Mouse (Mus musculus) forebrain, embryonic 13.5 days (tissue): ENCODE data around the gene Olfr453. TPM values are rescaled to one million over a fixed set of nuclear protein-coding genes. Genes with fewer than 3 reads are reported as not detected.

Experiments
- ATAC-seq: fragments of 200-750 bp; cut with Nextera tagmentation; 2 replicates; pipeline ENCODE4 v1.8.0; 2017
- H3K27ac ChIP-seq: fragments of 300-500 bp; sonication (generic); 2 replicates; pipeline ENCODE4 v1.5.1; 2015; ENCODE audit warnings: inconsistent platforms, mild to moderate bottlenecking, moderate library complexity
- H3K27me3 ChIP-seq: fragments of 300-500 bp; sonication (generic); 2 replicates; pipeline ENCODE4 v1.6.1; 2015; ENCODE audit warnings: mild to moderate bottlenecking, inconsistent platforms
- H3K36me3 ChIP-seq: fragments of 300-500 bp; sonication (generic); 2 replicates; pipeline ENCODE4 v1.6.1; 2015; ENCODE audit warnings: mild to moderate bottlenecking, inconsistent platforms; ENCODE audit not compliant: poor library complexity, severe bottlenecking
- H3K4me1 ChIP-seq: fragments of 300-500 bp; sonication (generic); 2 replicates; pipeline ENCODE4 v1.6.1; 2015; ENCODE audit warnings: inconsistent platforms
- H3K4me2 ChIP-seq: fragments of 300-500 bp; sonication (generic); 2 replicates; pipeline ENCODE4 v1.6.1; 2015; ENCODE audit warnings: inconsistent platforms, mild to moderate bottlenecking, moderate library complexity
- H3K4me3 ChIP-seq: fragments of 300-500 bp; sonication (generic); 2 replicates; pipeline ENCODE4 v1.5.1; 2015; ENCODE audit warnings: mild to moderate bottlenecking, inconsistent platforms
- H3K9ac ChIP-seq: fragments of 300-500 bp; sonication (generic); 2 replicates; pipeline ENCODE4 v1.6.1; 2015; ENCODE audit warnings: mild to moderate bottlenecking, inconsistent platforms
- H3K9me3 ChIP-seq: fragments of 300-500 bp; sonication (generic); replicated peaks from 2 replicates; pipeline ENCODE4 v1.6.1; 2016; ENCODE audit warnings: inconsistent platforms
- WGBS: fragments of 180-500 bp; shearing (Covaris S2); methylation state at CpG from one replicate; pipeline ENCODE4 v1.1.7; 2015; 5-methylcytosine and 5-hydroxymethylcytosine counted together
- polyA plus RNA-seq: library from polyadenylated mRNA; unstranded; fragments of >200 nt; fragmentation: Nextera tagmentation; extraction: Ambion mirVana; gene quantifications from 2 replicates; pipeline ENCODE4 v1.2.1, GENCODE M21; 2015

The Olfr453 gene
- polyA plus RNA-seq, 1 experiment from 2014 or later = not detected

GRCm38 (mm10) chr6:42790247-42790948, 51.2 kb downstream of the Olfr453 start:
- H3K9ac ChIP-seq = no peak overlapping the region
- H3K9me3 ChIP-seq = no peaks in the 10 kb centered on the region
- no peaks in the 10 kb centered on the region for H3K27me3 ChIP-seq
- H3K4me3 ChIP-seq = no peak overlapping the region
- no peak overlapping the region for H3K4me2 ChIP-seq
- WGBS = 51% methylated on average over 4 of the region's 4 CpGs
- ATAC-seq = peak; percentile 69
- H3K36me3 ChIP-seq = no peaks in the 10 kb centered on the region
- H3K4me1 ChIP-seq = no peaks in the 10 kb centered on the region
- no peak overlapping the region for H3K27ac ChIP-seq

- ATAC-seq = peak; percentile 91
- WGBS = 72% methylated on average over 9 of the region's 9 CpGs
- Histone ChIP-seq H3K36me3 (no peaks in the 10 kb centered on the region), H3K27ac (no peak overlapping the region), H3K4me2 (no peak overlapping the region), H3K9ac (no peak overlapping the region), H3K4me1 (no peaks in the 10 kb centered on the region), H3K9me3 (no peaks in the 10 kb centered on the region), H3K27me3 (no peaks in the 10 kb centered on the region), H3K4me3 (no peak overlapping the region)
Measured at GRCm38 (mm10) chr6:42790949-42791556, 51.9 kb downstream of the Olfr453 start.

GRCm38 (mm10) chr6:42794982-42795381, 55.8 kb downstream of the Olfr453 start:
- H3K4me1 ChIP-seq = no peaks in the 10 kb centered on the region
- WGBS = 88% methylated on average over 3 of the region's 3 CpGs
- H3K9me3 ChIP-seq = no peaks in the 10 kb centered on the region
- no peak for ATAC-seq
- no peak overlapping the region for H3K9ac ChIP-seq
- H3K36me3 ChIP-seq = no peaks in the 10 kb centered on the region
- H3K4me3 ChIP-seq = no peak overlapping the region
- H3K4me2 ChIP-seq = no peak overlapping the region
- no peak overlapping the region for H3K27ac ChIP-seq
- H3K27me3 ChIP-seq = no peaks in the 10 kb centered on the region

Other genes with a start within 250 kb of the Olfr453 start
- gene Olfr455, start 191.8 kb upstream of the Olfr453 start, polyA plus RNA-seq = not detected in 2 replicates
- 0.06 TPM in 1 of 2 replicates, not detected in the other for gene Tcaf3, start 141.7 kb upstream of the Olfr453 start, polyA plus RNA-seq
- 1.4 and 1.9 TPM in 2 replicates for gene Tcaf2, start 94.1 kb upstream of the Olfr453 start, polyA plus RNA-seq
- gene Tcaf1, start 29.3 kb upstream of the Olfr453 start, polyA plus RNA-seq = 191 and 198 TPM in 2 replicates
- not detected in 2 replicates for gene Olfr38, start 17.0 kb downstream of the Olfr453 start, polyA plus RNA-seq
- not detected in 2 replicates for gene Olfr452, start 45.7 kb downstream of the Olfr453 start, polyA plus RNA-seq
- gene Olfr450, start 72.6 kb downstream of the Olfr453 start, polyA plus RNA-seq = not detected in 2 replicates
- gene Olfr449, start 95.0 kb downstream of the Olfr453 start, polyA plus RNA-seq = not detected in 2 replicates
- not detected in 2 replicates for gene Olfr448, start 151.1 kb downstream of the Olfr453 start, polyA plus RNA-seq
- not detected in 2 replicates for gene Olfr447, start 169.5 kb downstream of the Olfr453 start, polyA plus RNA-seq
- not detected in 2 replicates for gene Olfr446, start 182.0 kb downstream of the Olfr453 start, polyA plus RNA-seq
- not detected in 2 replicates for gene Olfr444, start 209.7 kb downstream of the Olfr453 start, polyA plus RNA-seq